Mouse (Mus musculus): Measurements from ENCODE around the gene Dcakd. TPM values are rescaled to one million over a fixed set of nuclear protein-coding genes. Genes with fewer than 3 reads are reported as not detected.

Dcakd gene
- total and polyA plus RNA-seq, 2 experiments from 2014 or later, result 165 to 191 TPM

- ATAC-seq (ENCODE audit: low FRiP score) (no peak), DNase-seq (ENCODE audit: low spot score) (no peak)
- 93% methylated on average over 18 of the region's 18 CpGs for WGBS
- Histone ChIP-seq H3K9me3 (ENCODE audit: low read length) (no peaks in the 10 kb centered on the region), H3K4me2 (ENCODE audit: low read depth, low read length, poor library complexity, severe bottlenecking) (no peak overlapping the region), H3K27me3 (ENCODE audit: insufficient read depth, low read length) (no peaks in the 10 kb centered on the region), H3K27ac (ENCODE audit: low read depth, low read length) (no peak overlapping the region), H3K4me3 (ENCODE audit: low read depth, low read length) (no peak overlapping the region), H3K9ac (replicated peaks; ENCODE audit: low read length, poor library complexity, severe bottlenecking) (no peak overlapping the region), H3K4me1 (ENCODE audit: insufficient read depth, low read length) (no peaks in the 10 kb centered on the region), H3K36me3 (ENCODE audit: insufficient read depth, low read length) (peaks cover 61% of the 10 kb centered on the region)
- no peak for TF ChIP-seq CTCF (IDR thresholded peaks at IDR 0.05)
Measured at GRCm38 (mm10) chr11:103053191-103054076, 25.3 kb upstream of the Dcakd start.

DNA sequence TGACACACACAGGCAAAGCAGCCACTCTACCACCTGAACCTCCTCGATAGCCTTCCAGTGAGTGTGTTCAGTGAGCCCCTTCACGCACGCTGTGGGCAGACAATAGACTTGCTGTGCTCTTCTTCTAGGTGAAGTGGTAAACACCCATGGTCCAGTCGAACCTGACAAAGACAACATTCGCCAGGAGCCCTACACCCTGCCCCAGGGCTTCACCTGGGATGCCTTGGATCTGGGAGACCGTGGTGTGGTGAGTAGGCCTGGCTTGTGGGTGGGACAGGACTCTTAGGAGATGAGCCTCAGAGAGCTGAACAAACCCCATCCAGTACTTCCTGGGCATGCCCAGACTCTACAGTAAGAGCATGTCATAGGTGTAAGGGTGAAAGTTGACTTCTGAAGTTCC, 23.9 kb upstream of the Dcakd start:
- 94% methylated on average over 6 of the region's 6 CpGs for WGBS
- H3K4me3 ChIP-seq (ENCODE audit: low read depth, low read length), result no peak overlapping the region
- no peak for TF ChIP-seq CTCF (IDR thresholded peaks at IDR 0.05)
- H3K27ac ChIP-seq (ENCODE audit: low read depth, low read length), result no peak overlapping the region
- ATAC-seq (ENCODE audit: low FRiP score) (no peak), DNase-seq (ENCODE audit: low spot score) (no peak)
- no peaks in the 10 kb centered on the region for H3K9me3 ChIP-seq (ENCODE audit: low read length)
- no peak overlapping the region for H3K4me2 ChIP-seq (ENCODE audit: low read depth, low read length, poor library complexity, severe bottlenecking)
- no peaks in the 10 kb centered on the region for H3K4me1 ChIP-seq (ENCODE audit: insufficient read depth, low read length)
- peaks cover 51% of the 10 kb centered on the region for H3K36me3 ChIP-seq (ENCODE audit: insufficient read depth, low read length)
- no peaks in the 10 kb centered on the region for H3K27me3 ChIP-seq (ENCODE audit: insufficient read depth, low read length)
- H3K9ac ChIP-seq (replicated peaks; ENCODE audit: low read length, poor library complexity, severe bottlenecking), result no peak overlapping the region

- Histone ChIP-seq H3K27me3 (ENCODE audit: insufficient read depth, low read length) (no peaks in the 10 kb centered on the region), H3K4me2 (ENCODE audit: low read depth, low read length, poor library complexity, severe bottlenecking) (no peak overlapping the region), H3K4me3 (ENCODE audit: low read depth, low read length) (no peak overlapping the region), H3K27ac (ENCODE audit: low read depth, low read length) (no peak overlapping the region), H3K4me1 (ENCODE audit: insufficient read depth, low read length) (no peaks in the 10 kb centered on the region), H3K9me3 (ENCODE audit: low read length) (no peaks in the 10 kb centered on the region), H3K36me3 (ENCODE audit: insufficient read depth, low read length) (peaks cover 48% of the 10 kb centered on the region), H3K9ac (replicated peaks; ENCODE audit: low read length, poor library complexity, severe bottlenecking) (no peak overlapping the region)
- DNase-seq (ENCODE audit: low spot score), result no peak
- ATAC-seq (ENCODE audit: low FRiP score), result no peak
- TF ChIP-seq CTCF (IDR thresholded peaks at IDR 0.05), result no peak
- WGBS, result 83% methylated on average over 8 of the region's 8 CpGs
Measured at GRCm38 (mm10) chr11:103051249-103051691, 23.1 kb upstream of the Dcakd start.

DNA sequence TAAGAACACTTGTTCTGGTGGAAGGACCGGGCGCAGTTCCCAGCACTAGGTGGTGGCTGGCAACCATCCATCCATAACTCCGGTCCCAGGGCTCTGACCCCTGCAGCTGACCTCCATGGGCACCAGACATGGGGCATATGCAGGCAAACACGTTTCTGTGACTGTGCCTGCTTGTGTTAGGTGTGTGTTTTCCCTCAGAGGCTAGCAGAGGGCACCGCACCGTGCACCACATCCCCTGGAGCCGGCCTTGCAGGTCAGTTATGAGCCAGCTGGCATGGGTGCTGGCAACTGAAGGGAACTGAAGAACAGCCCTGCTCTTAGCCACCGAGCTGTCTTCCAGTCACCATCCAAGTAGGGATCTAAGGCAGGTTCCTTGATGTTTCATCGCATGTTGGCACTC, 22.0 kb upstream of the Dcakd start:
- Histone ChIP-seq H3K27ac (ENCODE audit: low read depth, low read length) (no peak overlapping the region), H3K4me3 (ENCODE audit: low read depth, low read length) (no peak overlapping the region), H3K36me3 (ENCODE audit: insufficient read depth, low read length) (peaks cover 48% of the 10 kb centered on the region), H3K4me1 (ENCODE audit: insufficient read depth, low read length) (no peaks in the 10 kb centered on the region), H3K27me3 (ENCODE audit: insufficient read depth, low read length) (no peaks in the 10 kb centered on the region), H3K9ac (replicated peaks; ENCODE audit: low read length, poor library complexity, severe bottlenecking) (no peak overlapping the region), H3K9me3 (ENCODE audit: low read length) (no peaks in the 10 kb centered on the region), H3K4me2 (ENCODE audit: low read depth, low read length, poor library complexity, severe bottlenecking) (no peak overlapping the region)
- ATAC-seq (ENCODE audit: low FRiP score) (no peak), DNase-seq (ENCODE audit: low spot score) (no peak)
- TF ChIP-seq CTCF (IDR thresholded peaks at IDR 0.05), result no peak
- 93% methylated on average over 9 of the region's 9 CpGs for WGBS

DNA sequence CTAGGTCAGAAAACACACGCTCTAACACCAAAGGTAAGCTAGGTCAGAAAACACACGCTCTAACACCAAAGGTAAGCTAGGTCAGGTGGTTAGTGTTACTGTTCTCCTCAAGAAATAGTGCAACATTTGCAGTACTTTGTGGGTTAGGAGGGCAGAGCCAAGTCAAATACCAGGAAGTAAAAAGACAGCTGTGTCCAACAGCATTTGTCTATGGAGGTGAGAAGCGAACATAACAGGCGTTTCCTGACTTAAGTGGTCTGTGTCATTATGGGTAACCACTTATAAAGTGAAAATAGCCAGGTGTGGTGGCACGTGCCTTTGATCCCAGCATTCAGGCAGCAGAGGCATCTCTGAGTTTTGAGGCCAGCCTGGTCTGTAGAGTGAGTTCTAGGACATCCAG, 21.5 kb upstream of the Dcakd start:
- TF ChIP-seq CTCF (IDR thresholded peaks at IDR 0.05), result no peak
- Histone ChIP-seq H3K9ac (replicated peaks; ENCODE audit: low read length, poor library complexity, severe bottlenecking) (no peak overlapping the region), H3K4me1 (ENCODE audit: insufficient read depth, low read length) (no peaks in the 10 kb centered on the region), H3K4me2 (ENCODE audit: low read depth, low read length, poor library complexity, severe bottlenecking) (no peak overlapping the region), H3K4me3 (ENCODE audit: low read depth, low read length) (no peak overlapping the region), H3K27ac (ENCODE audit: low read depth, low read length) (no peak overlapping the region), H3K27me3 (ENCODE audit: insufficient read depth, low read length) (no peaks in the 10 kb centered on the region), H3K36me3 (ENCODE audit: insufficient read depth, low read length) (peaks cover 51% of the 10 kb centered on the region), H3K9me3 (ENCODE audit: low read length) (no peaks in the 10 kb centered on the region)
- WGBS, result over 99% methylated on average over 5 of the region's 5 CpGs
- DNase-seq (ENCODE audit: low spot score) (no peak), ATAC-seq (ENCODE audit: low FRiP score) (no peak)

- H3K36me3 ChIP-seq (ENCODE audit: insufficient read depth, low read length), result peaks cover 45% of the 10 kb centered on the region
Measured at GRCm38 (mm10) chr11:103046286-103046685, 18.2 kb upstream of the Dcakd start.

More at GRCm38 (mm10) chr11:103046286-103046685, 18.2 kb upstream of the Dcakd start:
- 66% methylated on average over 8 of the region's 8 CpGs for WGBS
- no peak for TF ChIP-seq CTCF (IDR thresholded peaks at IDR 0.05)
- H3K4me2 ChIP-seq (ENCODE audit: low read depth, low read length, poor library complexity, severe bottlenecking), result no peak overlapping the region
- H3K4me1 ChIP-seq (ENCODE audit: insufficient read depth, low read length), result no peaks in the 10 kb centered on the region
- DNase-seq (ENCODE audit: low spot score) (no peak), ATAC-seq (ENCODE audit: low FRiP score) (no peak)
- no peak overlapping the region for H3K27ac ChIP-seq (ENCODE audit: low read depth, low read length)
- H3K9ac ChIP-seq (replicated peaks; ENCODE audit: low read length, poor library complexity, severe bottlenecking), result no peak overlapping the region
- H3K27me3 ChIP-seq (ENCODE audit: insufficient read depth, low read length), result no peaks in the 10 kb centered on the region
- no peak overlapping the region for H3K4me3 ChIP-seq (ENCODE audit: low read depth, low read length)
- no peaks in the 10 kb centered on the region for H3K9me3 ChIP-seq (ENCODE audit: low read length)

Measured in midbrain, postnatal 0 days (tissue).